Mouse (Mus musculus): ENCODE data around the gene Sec14l3. TPM values are rescaled to one million over a fixed set of nuclear protein-coding genes. Genes with fewer than 3 reads are reported as not detected.
A peak's percentile ranks its signal among the peaks of the same experiment; 100 is the strongest.

Sec14l3 gene
- polyA plus RNA-seq, 1 experiment from 2014 or later: not detected

DNA sequence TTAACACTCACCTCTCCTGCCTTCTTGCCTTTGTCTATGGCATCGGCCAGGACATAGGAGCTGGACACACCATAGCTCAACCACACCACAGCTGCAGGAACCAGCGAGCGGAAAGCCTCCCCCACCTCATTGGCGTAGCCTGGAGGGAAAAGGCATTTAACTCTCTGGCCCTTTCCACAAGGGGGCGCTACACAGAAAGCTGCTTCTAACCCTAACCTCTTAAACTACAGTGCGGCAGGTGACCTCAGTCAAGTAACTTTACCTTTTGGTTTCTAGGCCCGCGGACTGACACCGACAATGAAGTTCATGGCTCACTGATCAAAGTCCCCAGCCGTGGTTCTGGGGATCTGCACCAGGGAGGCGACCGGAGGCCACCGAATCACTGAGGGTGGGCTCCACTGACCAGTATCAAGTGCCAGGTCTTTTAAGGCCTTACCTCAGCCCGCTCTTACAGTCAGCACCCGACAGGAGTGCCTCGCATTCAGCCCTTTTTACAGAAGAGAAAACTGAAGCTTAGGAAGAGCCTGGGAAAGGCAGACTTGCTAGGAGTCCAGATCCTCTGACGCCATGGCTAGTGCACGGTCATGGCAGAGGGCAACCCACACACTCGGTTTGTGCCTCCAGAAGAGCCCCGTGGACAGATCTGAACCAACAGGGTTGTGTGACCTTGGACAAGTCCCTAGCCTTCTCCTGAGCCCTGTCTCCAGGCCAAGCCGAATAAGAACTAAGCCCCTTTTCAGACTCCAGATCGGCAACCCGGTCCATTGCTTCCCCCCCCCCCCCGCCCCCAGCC is 29.9 kb downstream of the Sec14l3 start:
- ATAC-seq (ENCODE audit: insufficient number of reproducible peaks, low FRiP score, low TSS enrichment, low read depth): no peak
- 9% methylated on average over 23 of the region's 24 CpGs for WGBS
- peaks cover 15% of the 10 kb centered on the region for H3K4me1 ChIP-seq (ENCODE audit: control insufficient read depth, insufficient read depth, low read length)
- H3K4me2 ChIP-seq (ENCODE audit: low read depth, severe bottlenecking): peak overlapping the region; percentile 46
- peak overlapping the region; percentile 49 for H3K4me3 ChIP-seq (ENCODE audit: low read depth, low read length)
- H3K9me3 ChIP-seq (ENCODE audit: control insufficient read depth, low read length): no peaks in the 10 kb centered on the region
- peak; percentile 76 for DNase-seq (ENCODE audit: low spot score)
- H3K27me3 ChIP-seq (ENCODE audit: control insufficient read depth, insufficient read depth, low read length): no peaks in the 10 kb centered on the region
- peak overlapping the region; percentile 52 for H3K9ac ChIP-seq (ENCODE audit: low read length)
- 0 out of 2 replicates have a peak overlapping the region, but pooled peaks have one; percentile 9 for H3K27ac ChIP-seq (replicated peaks; ENCODE audit: low read depth, low read length)
- H3K36me3 ChIP-seq (ENCODE audit: control insufficient read depth, insufficient read depth, low read length): peaks cover 11% of the 10 kb centered on the region

- Histone ChIP-seq H3K4me2 (ENCODE audit: low read depth, severe bottlenecking) (peak within 1 kb of the TSS; percentile 72), H3K27ac (replicated peaks; ENCODE audit: low read depth, low read length) (peak within 1 kb of the TSS; percentile 67)
Measured at GRCm38 (mm10) chr11:4095171-4096053, 30.8 kb downstream of the Sec14l3 start, which contains the start of gene Mtfp1. Gene Mtfp1, minus strand, starts transcription at chr11:4095445.

DNA sequence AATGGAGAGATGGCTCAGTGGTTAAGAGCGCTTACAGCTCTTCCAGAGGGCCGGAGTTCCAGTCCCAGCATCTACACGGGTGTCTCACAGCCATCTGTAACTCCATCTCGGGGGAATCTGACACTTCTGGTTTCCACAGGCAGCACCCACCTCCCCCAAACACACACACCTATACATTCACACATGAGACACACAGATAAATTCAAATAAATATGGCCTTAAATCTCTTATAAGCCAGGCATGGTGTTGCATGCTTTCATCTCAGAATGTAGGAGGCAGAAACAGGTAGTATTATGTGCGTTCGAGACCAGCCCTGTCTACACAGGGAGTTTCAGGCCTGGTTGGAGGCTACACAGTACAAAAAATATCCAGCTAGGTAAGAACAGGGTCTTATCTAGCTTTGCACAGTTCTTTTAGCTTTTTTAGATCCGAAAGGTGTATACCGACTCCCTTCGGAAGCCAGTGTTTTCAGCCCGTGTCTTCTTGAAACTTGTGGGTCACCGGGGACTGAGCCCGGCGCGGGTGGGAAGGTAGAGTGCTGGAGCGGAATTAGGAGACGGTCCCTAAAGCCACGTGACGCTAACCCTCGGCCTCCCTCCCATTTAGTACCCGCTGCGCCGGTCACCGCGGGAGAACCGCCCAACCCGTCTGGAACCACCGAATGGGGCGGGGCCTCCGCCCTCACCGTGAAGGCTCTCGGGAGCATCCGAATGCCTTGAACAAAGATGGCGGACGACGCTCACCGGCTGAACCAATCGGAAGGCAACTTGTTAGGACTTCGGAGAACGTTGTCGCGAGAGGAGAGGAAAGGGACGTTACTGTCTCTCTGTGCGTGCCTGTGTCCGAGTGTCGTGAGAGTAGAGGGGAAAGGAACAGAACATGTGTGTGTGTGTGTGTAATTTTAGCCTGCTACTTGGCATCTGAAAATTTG is 31.7 kb downstream of the Sec14l3 start:
- H3K27ac ChIP-seq (replicated peaks; ENCODE audit: low read depth, low read length): peak overlapping the region; percentile 67
- peak overlapping the region; percentile 72 for H3K4me2 ChIP-seq (ENCODE audit: low read depth, severe bottlenecking)
- H3K4me1 ChIP-seq (ENCODE audit: control insufficient read depth, insufficient read depth, low read length): peaks cover 15% of the 10 kb centered on the region
- WGBS: 3% methylated on average over 45 of the region's 45 CpGs
- DNase-seq (ENCODE audit: low spot score) (peak; percentile 97), ATAC-seq (ENCODE audit: insufficient number of reproducible peaks, low FRiP score, low TSS enrichment, low read depth) (peak; percentile 91)
- no peaks in the 10 kb centered on the region for H3K27me3 ChIP-seq (ENCODE audit: control insufficient read depth, insufficient read depth, low read length)
- H3K36me3 ChIP-seq (ENCODE audit: control insufficient read depth, insufficient read depth, low read length): peaks cover 5% of the 10 kb centered on the region
- peak overlapping the region; percentile 55 for H3K9ac ChIP-seq (ENCODE audit: low read length)
- no peaks in the 10 kb centered on the region for H3K9me3 ChIP-seq (ENCODE audit: control insufficient read depth, low read length)
- peak overlapping the region; percentile 49 for H3K4me3 ChIP-seq (ENCODE audit: low read depth, low read length)

More at GRCm38 (mm10) chr11:4095171-4096053, 30.8 kb downstream of the Sec14l3 start, which contains the start of gene Mtfp1:
- DNase-seq (ENCODE audit: low spot score) (peak; percentile 71), ATAC-seq (ENCODE audit: insufficient number of reproducible peaks, low FRiP score, low TSS enrichment, low read depth) (no peak)
- Histone ChIP-seq H3K9me3 (ENCODE audit: control insufficient read depth, low read length) (no peaks in the 10 kb centered on the region), H3K4me3 (ENCODE audit: low read depth, low read length) (peak within 1 kb of the TSS; percentile 49), H3K4me1 (ENCODE audit: control insufficient read depth, insufficient read depth, low read length) (peaks cover 15% of the 10 kb centered on the region), H3K9ac (ENCODE audit: low read length) (peak within 1 kb of the TSS; percentile 55), H3K36me3 (ENCODE audit: control insufficient read depth, insufficient read depth, low read length) (peaks cover 11% of the 10 kb centered on the region), H3K27me3 (ENCODE audit: control insufficient read depth, insufficient read depth, low read length) (no peaks in the 10 kb centered on the region)
- WGBS: 8% methylated on average over 34 of the region's 34 CpGs

GRCm38 (mm10) chr11:4097091-4097621 is 32.5 kb downstream of the Sec14l3 start:
- H3K4me2 ChIP-seq (ENCODE audit: low read depth, severe bottlenecking): peak overlapping the region; percentile 72
- H3K36me3 ChIP-seq (ENCODE audit: control insufficient read depth, insufficient read depth, low read length): no peaks in the 10 kb centered on the region; the same call in 1 of the 2 replicates
- no peaks in the 10 kb centered on the region for H3K9me3 ChIP-seq (ENCODE audit: control insufficient read depth, low read length)
- 34% methylated on average over 10 of the region's 10 CpGs for WGBS
- no peak for DNase-seq (ENCODE audit: low spot score)
- peak; percentile 23; the same call in 1 of the 2 replicates for ATAC-seq (ENCODE audit: insufficient number of reproducible peaks, low FRiP score, low TSS enrichment, low read depth)
- peaks cover 15% of the 10 kb centered on the region for H3K4me1 ChIP-seq (ENCODE audit: control insufficient read depth, insufficient read depth, low read length)
- no peaks in the 10 kb centered on the region for H3K27me3 ChIP-seq (ENCODE audit: control insufficient read depth, insufficient read depth, low read length)
- peak overlapping the region; percentile 52 for H3K9ac ChIP-seq (ENCODE audit: low read length)
- peak overlapping the region; percentile 0; the same call in 1 of the 2 replicates for H3K27ac ChIP-seq (replicated peaks; ENCODE audit: low read depth, low read length)
- peak overlapping the region; percentile 49 for H3K4me3 ChIP-seq (ENCODE audit: low read depth, low read length)

- DNase-seq (ENCODE audit: low spot score): no peak
Measured at GRCm38 (mm10) chr11:4098120-4098519, 33.5 kb downstream of the Sec14l3 start.

DNA sequence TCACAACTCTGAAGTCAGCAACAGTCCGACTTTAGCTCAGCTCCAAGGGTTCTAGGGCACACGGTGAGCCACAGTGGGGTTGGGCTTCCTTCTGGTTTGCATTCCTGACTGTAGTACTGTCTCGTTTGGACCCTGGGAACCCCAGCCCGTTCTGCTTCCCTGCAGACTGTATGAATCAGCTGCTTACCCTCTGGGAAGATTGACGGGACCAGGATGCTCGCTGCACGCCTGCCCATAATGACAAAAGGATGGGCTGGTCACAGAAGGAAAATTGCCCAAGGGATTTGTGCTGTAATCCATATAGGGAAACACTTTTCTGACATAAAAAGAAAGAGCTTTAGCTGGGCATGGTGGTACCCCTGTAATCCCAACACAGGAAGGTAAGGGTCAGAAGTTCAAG is 34.2 kb downstream of the Sec14l3 start:
- no peak overlapping the region for H3K9ac ChIP-seq (ENCODE audit: low read length)
- no peaks in the 10 kb centered on the region for H3K27me3 ChIP-seq (ENCODE audit: control insufficient read depth, insufficient read depth, low read length)
- no peak for ATAC-seq (ENCODE audit: insufficient number of reproducible peaks, low FRiP score, low TSS enrichment, low read depth)

More at GRCm38 (mm10) chr11:4098120-4098519, 33.5 kb downstream of the Sec14l3 start:
- no peaks in the 10 kb centered on the region for H3K27me3 ChIP-seq (ENCODE audit: control insufficient read depth, insufficient read depth, low read length)
- no peak overlapping the region for H3K27ac ChIP-seq (replicated peaks; ENCODE audit: low read depth, low read length)
- no peak overlapping the region for H3K9ac ChIP-seq (ENCODE audit: low read length)
- H3K36me3 ChIP-seq (ENCODE audit: control insufficient read depth, insufficient read depth, low read length): no peaks in the 10 kb centered on the region
- WGBS: 69% methylated on average over 8 of the region's 8 CpGs
- peaks cover 15% of the 10 kb centered on the region for H3K4me1 ChIP-seq (ENCODE audit: control insufficient read depth, insufficient read depth, low read length)
- H3K4me2 ChIP-seq (ENCODE audit: low read depth, severe bottlenecking): no peak overlapping the region
- no peak overlapping the region for H3K4me3 ChIP-seq (ENCODE audit: low read depth, low read length)
- no peak for ATAC-seq (ENCODE audit: insufficient number of reproducible peaks, low FRiP score, low TSS enrichment, low read depth)
- H3K9me3 ChIP-seq (ENCODE audit: control insufficient read depth, low read length): no peaks in the 10 kb centered on the region

GRCm38 (mm10) chr11:4099447-4099846 is 34.8 kb downstream of the Sec14l3 start:
- DNase-seq (ENCODE audit: low spot score) (no peak), ATAC-seq (ENCODE audit: insufficient number of reproducible peaks, low FRiP score, low TSS enrichment, low read depth) (no peak)
- Histone ChIP-seq H3K27me3 (ENCODE audit: control insufficient read depth, insufficient read depth, low read length) (no peaks in the 10 kb centered on the region), H3K9me3 (ENCODE audit: control insufficient read depth, low read length) (no peaks in the 10 kb centered on the region), H3K27ac (replicated peaks; ENCODE audit: low read depth, low read length) (no peak overlapping the region), H3K36me3 (ENCODE audit: control insufficient read depth, insufficient read depth, low read length) (no peaks in the 10 kb centered on the region), H3K4me1 (ENCODE audit: control insufficient read depth, insufficient read depth, low read length) (peaks cover 14% of the 10 kb centered on the region), H3K4me2 (ENCODE audit: low read depth, severe bottlenecking) (no peak overlapping the region), H3K4me3 (ENCODE audit: low read depth, low read length) (no peak overlapping the region), H3K9ac (ENCODE audit: low read length) (no peak overlapping the region)
- 76% methylated on average over 3 of the region's 3 CpGs for WGBS

More for the DNA sequence above, 34.2 kb downstream of the Sec14l3 start:
- WGBS: 78% methylated on average over 7 of the region's 7 CpGs
- H3K36me3 ChIP-seq (ENCODE audit: control insufficient read depth, insufficient read depth, low read length): no peaks in the 10 kb centered on the region
- peaks cover 15% of the 10 kb centered on the region for H3K4me1 ChIP-seq (ENCODE audit: control insufficient read depth, insufficient read depth, low read length)
- no peak overlapping the region for H3K27ac ChIP-seq (replicated peaks; ENCODE audit: low read depth, low read length)
- H3K9me3 ChIP-seq (ENCODE audit: control insufficient read depth, low read length): no peaks in the 10 kb centered on the region
- no peak for DNase-seq (ENCODE audit: low spot score)
- no peak overlapping the region for H3K4me3 ChIP-seq (ENCODE audit: low read depth, low read length)
- no peak overlapping the region for H3K4me2 ChIP-seq (ENCODE audit: low read depth, severe bottlenecking)

All from limb, embryonic 11.5 days (tissue).